Mouse (Mus musculus) heart, postnatal 0 days (tissue): Measurements from ENCODE around the gene Meioc.

ENCODE experiments used
- CTCF ChIP-seq: IDR thresholded peaks from 2 replicates; pipeline ENCODE4 v1.5.1; 2016; ENCODE audit warnings: antibody characterized with exemption, control low read depth, low read depth
- EP300 ChIP-seq: IDR thresholded peaks from 2 replicates; pipeline ENCODE4 v1.6.1; 2016; ENCODE audit warnings: antibody characterized with exemption, low read depth

- TF ChIP-seq CTCF (no peak), EP300 (no peak)
These were observed 15.6 kb upstream of the Meioc start for GRCm38 (mm10) chr11:102647885-102648284.
